Mouse (Mus musculus): ENCODE results near the gene Ccnl1. TPM values are rescaled to one million over a fixed set of nuclear protein-coding genes. Genes with fewer than 3 reads are reported as not detected.

Gene Ccnl1
- polyA plus RNA-seq (2016; fragmentation: Nextera tagmentation; extraction: Ambion mirVana), result 78.4 and 85.9 TPM in 2 replicates

DNA sequence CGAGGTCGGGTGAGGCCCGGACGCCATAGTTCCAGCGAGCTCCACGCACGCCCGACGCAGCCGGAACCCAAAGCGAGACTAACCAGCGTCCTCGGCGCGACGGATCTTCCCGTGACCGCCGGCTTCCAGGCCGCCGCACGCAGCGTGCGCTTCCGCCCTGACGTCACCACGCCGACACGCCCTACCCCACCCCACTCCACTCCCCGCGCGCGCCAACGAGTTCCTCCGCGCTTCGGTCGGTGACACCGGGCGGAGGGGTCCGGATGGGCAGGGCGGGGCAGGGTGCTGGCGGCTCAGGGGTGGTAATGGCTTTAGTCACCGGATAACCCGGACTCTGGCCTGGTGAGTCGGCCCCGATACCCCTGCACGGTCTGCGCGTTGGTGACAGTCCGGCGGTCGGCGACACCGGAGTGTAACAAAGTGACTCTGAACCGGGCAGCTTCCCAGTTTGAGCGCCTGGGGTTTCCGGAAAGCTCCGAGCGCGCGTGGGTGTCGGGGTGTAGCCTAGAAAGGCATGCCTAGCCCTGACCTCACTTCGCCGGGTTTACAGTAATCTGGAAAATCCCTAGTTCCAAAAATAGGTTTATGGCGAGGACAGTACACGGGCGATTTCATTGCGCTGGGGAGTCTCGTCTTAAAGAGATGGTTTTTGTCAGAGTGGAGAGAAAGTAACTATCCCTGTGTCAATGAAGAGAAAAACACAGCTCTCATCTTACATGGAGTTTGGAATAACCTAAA, at the start of gene Ccnl1:
Gene Ccnl1, minus strand, starts transcription at position 148 of the 738 bp plus-strand sequence.
- DNase-seq (ENCODE audit: low spot score), result peak; percentile 97
- Histone ChIP-seq H3K27ac (peak within 1 kb of the TSS; percentile 100), H3K9me3 (no peaks in the 10 kb centered on the region), H3K4me3 (peak within 1 kb of the TSS; percentile 99), H3K27me3 (ENCODE audit: insufficient read depth, poor library complexity, severe bottlenecking) (no peaks in the 10 kb centered on the region), H3K36me3 (peaks cover 32% of the 10 kb centered on the region), H3K4me1 (peaks cover 27% of the 10 kb centered on the region)
- under 1% methylated on average over 70 of the region's 70 CpGs for WGBS

DNA sequence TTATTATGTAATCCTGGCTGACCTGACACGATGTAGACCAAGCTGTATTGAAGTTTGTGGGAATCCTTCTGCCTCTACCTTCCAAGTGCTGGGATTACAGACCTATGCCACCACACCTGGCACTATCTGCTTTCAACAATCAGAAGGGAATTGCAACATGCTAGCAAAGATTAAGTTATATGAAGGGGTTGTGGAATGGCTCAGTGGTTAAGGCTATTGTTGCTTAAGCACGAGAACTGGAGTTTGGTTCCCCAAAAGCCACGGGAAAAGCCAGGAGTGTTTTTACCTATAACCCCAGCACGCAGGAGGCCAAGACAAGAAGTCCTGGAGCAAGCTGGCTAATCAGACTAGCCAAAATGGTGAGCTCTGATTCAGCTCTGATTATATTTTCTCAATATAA, 46.9 kb upstream of the Ccnl1 start:
- no peak for DNase-seq (ENCODE audit: low spot score)
- H3K36me3 ChIP-seq, result no peaks in the 10 kb centered on the region
- WGBS, result 82% methylated on average over 4 of the region's 4 CpGs

DNA sequence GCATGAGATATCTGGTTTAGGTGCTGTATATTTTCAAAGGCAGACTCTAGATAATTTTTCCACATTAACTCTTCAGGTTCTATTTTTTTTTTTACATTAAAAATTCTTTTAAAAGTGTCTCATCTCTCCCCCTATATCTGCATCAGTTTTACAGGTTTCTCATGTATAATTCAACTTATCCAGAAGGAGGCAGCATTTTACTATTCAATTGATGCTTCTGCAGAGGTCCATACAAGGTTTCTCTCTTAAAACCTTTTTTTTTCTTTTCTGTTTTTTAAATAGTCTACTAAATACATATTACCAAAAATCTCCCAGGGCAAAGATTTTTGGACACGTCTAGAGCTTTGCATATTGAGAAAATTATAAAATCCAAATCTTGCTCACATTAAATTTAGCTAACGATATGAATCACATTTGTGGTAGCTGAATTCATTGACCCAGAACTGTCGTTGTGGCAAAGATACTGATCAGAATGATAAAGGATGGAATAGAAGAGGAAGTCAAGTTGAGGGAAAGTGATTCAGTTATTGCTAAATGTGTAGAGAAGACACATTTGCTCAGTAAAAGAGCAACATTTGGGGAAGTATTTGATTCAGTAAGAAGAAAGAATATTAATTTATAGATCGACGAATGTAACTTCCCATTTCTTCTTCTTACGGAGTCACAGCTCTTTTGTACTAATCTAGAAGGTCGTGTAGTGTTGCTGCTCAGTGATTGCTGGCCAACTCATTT, 46.3 kb upstream of the Ccnl1 start:
- H3K27ac ChIP-seq, result no peak overlapping the region
- no peak overlapping the region for H3K4me3 ChIP-seq
- DNase-seq (ENCODE audit: low spot score), result no peak
- no peaks in the 10 kb centered on the region for H3K4me1 ChIP-seq
- no peaks in the 10 kb centered on the region for H3K27me3 ChIP-seq (ENCODE audit: insufficient read depth, poor library complexity, severe bottlenecking)
- H3K36me3 ChIP-seq, result no peaks in the 10 kb centered on the region
- 65% methylated on average over 7 of the region's 7 CpGs for WGBS
- no peaks in the 10 kb centered on the region for H3K9me3 ChIP-seq

More for the DNA sequence above, 46.9 kb upstream of the Ccnl1 start:
- Histone ChIP-seq H3K27ac (no peak overlapping the region), H3K4me1 (no peaks in the 10 kb centered on the region), H3K27me3 (ENCODE audit: insufficient read depth, poor library complexity, severe bottlenecking) (no peaks in the 10 kb centered on the region), H3K4me3 (no peak overlapping the region), H3K9me3 (no peaks in the 10 kb centered on the region)

DNA sequence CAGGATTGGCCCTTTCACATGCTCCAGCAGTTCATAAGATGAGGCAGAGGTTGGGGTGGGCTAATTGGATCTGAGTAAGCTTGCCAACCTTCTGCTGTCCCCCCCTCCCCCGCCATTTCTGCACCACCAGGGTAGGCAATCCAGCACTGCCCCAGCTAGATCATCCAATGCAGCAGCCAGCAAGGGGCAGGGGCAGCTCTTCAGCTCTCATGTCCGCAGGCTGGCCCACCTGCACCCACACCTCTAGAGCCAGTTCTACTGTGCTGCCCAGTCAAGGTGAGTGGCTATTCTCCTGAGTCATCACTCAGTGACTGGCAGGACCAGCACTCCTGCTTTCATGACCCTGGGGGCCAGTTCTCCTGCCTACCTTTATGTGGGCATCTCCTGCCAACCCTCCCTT, 42.4 kb upstream of the Ccnl1 start:
- Histone ChIP-seq H3K27ac (no peak overlapping the region), H3K4me1 (no peaks in the 10 kb centered on the region), H3K27me3 (ENCODE audit: insufficient read depth, poor library complexity, severe bottlenecking) (no peaks in the 10 kb centered on the region), H3K9me3 (no peaks in the 10 kb centered on the region), H3K36me3 (no peaks in the 10 kb centered on the region), H3K4me3 (no peak overlapping the region)
- DNase-seq (ENCODE audit: low spot score), result no peak
- 69% methylated on average over 2 of the region's 2 CpGs for WGBS

DNA sequence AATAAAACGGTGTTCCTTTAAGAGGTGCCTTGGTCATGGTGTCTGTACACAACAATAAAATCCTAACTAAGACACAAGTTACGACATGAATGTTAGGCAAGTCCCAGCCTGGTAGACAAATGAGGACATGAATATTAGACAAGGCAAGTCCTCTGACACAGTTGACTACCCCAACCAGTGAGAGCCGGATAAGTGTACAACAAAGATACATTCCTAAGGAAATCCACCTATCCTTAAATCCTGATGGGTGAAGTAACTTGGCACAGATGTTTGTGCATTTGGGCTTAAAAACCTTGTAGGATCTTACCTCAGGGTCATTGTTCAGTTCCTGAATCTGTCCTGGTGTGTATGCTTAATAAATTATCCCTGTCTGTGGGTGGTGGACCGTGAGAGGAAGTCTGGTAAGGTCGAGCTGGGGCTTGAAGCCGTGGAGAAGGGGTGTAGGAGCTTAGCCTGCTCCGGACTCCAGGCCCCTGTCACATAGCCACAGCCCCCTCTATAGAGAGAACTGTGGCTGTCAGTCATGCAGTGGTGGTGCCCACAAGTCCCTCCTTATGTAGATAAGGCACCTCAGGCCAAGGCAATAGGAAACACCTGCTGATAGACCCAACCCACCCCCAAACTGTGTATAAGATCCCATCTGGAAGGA, 39.4 kb upstream of the Ccnl1 start:
- Histone ChIP-seq H3K36me3 (no peaks in the 10 kb centered on the region), H3K4me3 (no peak overlapping the region), H3K4me1 (peaks cover 3% of the 10 kb centered on the region; the same call in 1 of the 2 replicates), H3K27ac (no peak overlapping the region), H3K27me3 (ENCODE audit: insufficient read depth, poor library complexity, severe bottlenecking) (no peaks in the 10 kb centered on the region), H3K9me3 (no peaks in the 10 kb centered on the region)
- DNase-seq (ENCODE audit: low spot score), result no peak
- 73% methylated on average over 7 of the region's 7 CpGs for WGBS

DNA sequence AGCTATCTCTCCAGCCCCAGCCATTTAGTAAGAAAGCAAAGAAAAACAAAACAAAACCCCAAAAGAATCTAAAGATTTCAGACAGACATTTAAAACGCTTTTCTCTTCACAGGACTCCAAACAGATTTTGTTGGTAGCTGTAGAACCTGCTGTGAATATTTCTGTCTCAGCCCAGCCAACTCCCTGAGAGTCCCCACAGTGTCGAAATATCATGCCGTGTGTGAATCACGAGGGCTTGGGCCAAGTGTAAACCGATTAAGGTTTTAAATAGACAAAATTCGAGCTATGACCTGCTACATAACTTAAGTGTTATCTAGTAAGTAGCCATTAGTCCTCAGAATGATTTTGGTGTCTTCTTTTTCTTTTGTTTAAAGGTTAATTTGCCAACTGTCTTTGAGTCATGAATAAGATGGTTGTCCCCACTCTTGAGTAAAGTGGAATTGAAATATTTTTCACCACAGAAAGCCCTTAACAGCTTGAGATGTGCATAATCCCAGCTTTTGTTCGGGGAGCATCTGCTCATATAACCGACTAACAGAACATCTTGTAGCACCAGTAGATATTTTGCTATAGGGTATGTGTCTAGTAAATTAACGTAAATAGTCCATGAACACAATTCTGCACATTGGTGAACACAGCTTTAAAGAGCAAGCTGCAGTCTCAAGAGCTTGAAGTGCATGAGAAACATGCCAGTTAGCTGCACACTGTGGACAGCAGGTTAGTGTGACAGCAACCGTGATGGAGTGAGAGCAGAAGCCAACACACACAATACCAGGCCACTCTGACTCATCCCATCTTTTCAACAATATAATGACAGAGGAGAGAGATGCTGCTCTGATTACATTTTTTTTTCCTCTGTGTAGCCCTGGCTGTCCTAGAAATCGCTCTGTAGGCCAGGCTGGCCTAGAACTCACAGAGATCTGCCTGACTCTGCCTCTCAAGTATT, 34.6 kb upstream of the Ccnl1 start:
- H3K4me3 ChIP-seq, result no peak overlapping the region
- DNase-seq (ENCODE audit: low spot score), result no peak
- WGBS, result 71% methylated on average over 11 of the region's 11 CpGs
- H3K4me1 ChIP-seq, result peaks cover 3% of the 10 kb centered on the region; the same call in 1 of the 2 replicates
- no peaks in the 10 kb centered on the region for H3K36me3 ChIP-seq
- H3K27ac ChIP-seq, result no peak overlapping the region
- no peaks in the 10 kb centered on the region for H3K9me3 ChIP-seq
- no peaks in the 10 kb centered on the region for H3K27me3 ChIP-seq (ENCODE audit: insufficient read depth, poor library complexity, severe bottlenecking)

DNA sequence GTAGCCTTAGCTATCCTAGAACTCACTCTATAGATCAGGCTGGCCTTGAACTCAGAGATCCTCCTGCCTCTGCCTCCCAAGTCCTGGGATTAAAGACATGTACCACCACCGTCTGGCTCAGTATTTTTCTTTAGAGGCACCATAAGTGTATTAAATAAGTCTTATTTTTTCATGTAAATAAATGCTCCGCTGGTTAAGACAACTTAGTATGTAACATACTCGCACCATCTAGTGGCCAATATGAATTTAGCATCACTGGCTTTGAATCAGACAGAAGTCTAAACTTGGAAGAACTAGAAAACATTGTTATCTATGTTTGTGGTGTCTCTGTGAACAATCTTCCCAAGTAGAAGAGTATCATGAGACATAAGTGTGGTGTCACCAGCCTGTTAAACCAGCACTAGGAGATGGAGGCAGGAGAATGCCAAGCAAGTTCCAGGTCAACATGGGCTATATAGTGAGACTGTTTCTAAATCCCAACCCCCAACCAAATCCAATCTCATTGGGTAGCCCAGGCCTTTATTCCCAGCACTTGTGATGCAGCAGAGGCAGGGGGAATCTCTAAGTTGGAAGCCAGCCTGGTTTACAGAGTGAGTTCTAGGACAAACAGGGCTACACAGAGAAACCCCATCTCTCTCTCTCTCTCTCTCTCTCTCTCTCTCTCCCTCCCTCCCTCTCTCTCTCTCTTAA, 33.1 kb upstream of the Ccnl1 start:
- WGBS, result 20% methylated on average over 3 of the region's 3 CpGs
- DNase-seq (ENCODE audit: low spot score), result no peak
- H3K9me3 ChIP-seq, result no peaks in the 10 kb centered on the region

DNA sequence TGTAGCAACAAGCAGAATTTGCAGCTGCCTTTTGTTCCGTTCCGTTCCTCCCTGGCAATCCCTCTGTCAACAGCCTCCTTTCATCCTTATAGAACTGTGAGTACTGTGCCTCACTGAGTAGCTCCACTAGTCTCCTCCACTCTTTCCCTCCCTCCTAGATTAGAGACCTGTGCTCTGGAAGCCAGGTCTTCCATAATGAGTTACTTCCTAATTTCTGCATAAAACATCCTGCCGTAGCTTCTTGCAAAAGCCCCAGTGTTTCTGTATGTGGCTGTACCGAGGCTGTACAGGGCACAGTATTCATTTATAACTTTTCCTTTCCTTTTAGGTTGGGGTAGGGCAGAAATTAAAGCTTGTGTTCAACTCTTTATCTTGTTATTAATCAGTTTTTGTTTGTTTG, 32.5 kb upstream of the Ccnl1 start:
- no peaks in the 10 kb centered on the region for H3K9me3 ChIP-seq
- WGBS, result 76% methylated on average over 4 of the region's 4 CpGs

More for the DNA sequence above, 33.1 kb upstream of the Ccnl1 start:
- no peak overlapping the region for H3K27ac ChIP-seq
- no peaks in the 10 kb centered on the region for H3K36me3 ChIP-seq
- H3K4me3 ChIP-seq, result no peak overlapping the region
- H3K4me1 ChIP-seq, result peaks cover 3% of the 10 kb centered on the region; the same call in 1 of the 2 replicates
- H3K27me3 ChIP-seq (ENCODE audit: insufficient read depth, poor library complexity, severe bottlenecking), result no peaks in the 10 kb centered on the region

DNA sequence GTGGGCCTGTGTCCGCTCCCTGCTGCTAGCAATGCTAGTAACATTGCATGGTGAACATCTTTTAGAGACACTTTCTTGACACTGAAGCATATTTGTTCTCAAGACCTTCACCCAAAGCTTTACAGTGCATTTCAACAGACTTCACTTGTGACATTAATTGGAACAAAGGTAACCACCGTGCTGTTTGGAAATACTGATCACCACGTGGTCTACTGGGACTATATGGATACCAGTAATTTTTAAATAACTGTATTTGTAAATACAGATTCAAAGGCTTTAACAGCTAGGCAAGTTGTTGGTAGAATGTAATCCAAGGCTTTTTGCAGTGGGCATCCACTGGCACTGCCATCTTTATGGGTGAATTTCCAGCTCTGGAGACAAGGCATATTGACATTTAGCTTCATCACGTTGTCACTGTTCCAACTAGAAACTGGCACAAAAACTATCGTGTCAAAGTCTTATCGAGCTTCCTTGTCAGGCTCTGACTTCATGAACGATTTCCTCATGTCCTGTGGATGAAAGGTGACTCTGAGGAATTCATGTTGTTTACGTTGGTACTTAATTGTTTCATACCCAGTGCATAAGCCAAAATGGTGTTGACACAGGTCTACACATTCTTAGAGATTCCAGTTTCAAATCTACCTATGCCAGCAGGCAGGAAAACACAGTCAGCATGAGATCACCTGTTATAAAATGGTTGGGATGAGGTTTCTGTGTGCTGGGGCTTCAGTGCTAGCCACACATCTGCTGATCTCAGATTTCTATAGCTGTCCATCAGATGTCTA, 30.9 kb upstream of the Ccnl1 start:
- Histone ChIP-seq H3K36me3 (no peaks in the 10 kb centered on the region), H3K27me3 (ENCODE audit: insufficient read depth, poor library complexity, severe bottlenecking) (no peaks in the 10 kb centered on the region), H3K4me1 (no peaks in the 10 kb centered on the region), H3K27ac (no peak overlapping the region), H3K4me3 (no peak overlapping the region), H3K9me3 (no peaks in the 10 kb centered on the region)
- no peak for DNase-seq (ENCODE audit: low spot score)
- 71% methylated on average over 8 of the region's 8 CpGs for WGBS

More for the DNA sequence above, 32.5 kb upstream of the Ccnl1 start:
- no peak overlapping the region for H3K27ac ChIP-seq
- no peak for DNase-seq (ENCODE audit: low spot score)
- no peaks in the 10 kb centered on the region for H3K36me3 ChIP-seq
- no peaks in the 10 kb centered on the region for H3K27me3 ChIP-seq (ENCODE audit: insufficient read depth, poor library complexity, severe bottlenecking)
- H3K4me3 ChIP-seq, result no peak overlapping the region
- H3K4me1 ChIP-seq, result peaks cover 3% of the 10 kb centered on the region; the same call in 1 of the 2 replicates

DNA sequence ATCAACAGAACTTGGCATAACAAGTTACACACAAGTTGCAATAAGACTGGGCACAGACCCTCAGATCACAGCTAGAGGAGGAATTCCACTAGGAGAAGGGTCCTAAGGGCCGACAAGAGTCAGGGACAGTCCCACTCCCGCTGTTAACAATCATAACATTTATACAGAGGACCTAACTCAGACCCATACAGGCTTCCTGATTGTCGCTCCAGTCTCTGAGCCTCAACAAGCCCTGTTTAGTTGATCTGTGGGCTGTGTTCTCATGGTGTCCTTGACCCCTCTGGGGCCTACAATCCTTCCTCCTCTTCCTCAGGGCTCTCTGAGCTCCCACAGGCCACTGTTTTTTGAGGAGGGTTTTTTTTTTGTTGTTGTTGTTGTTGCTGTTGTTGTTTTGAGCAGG, 18.2 kb upstream of the Ccnl1 start:
- WGBS, result 39% methylated on average over 3 of the region's 3 CpGs

DNA sequence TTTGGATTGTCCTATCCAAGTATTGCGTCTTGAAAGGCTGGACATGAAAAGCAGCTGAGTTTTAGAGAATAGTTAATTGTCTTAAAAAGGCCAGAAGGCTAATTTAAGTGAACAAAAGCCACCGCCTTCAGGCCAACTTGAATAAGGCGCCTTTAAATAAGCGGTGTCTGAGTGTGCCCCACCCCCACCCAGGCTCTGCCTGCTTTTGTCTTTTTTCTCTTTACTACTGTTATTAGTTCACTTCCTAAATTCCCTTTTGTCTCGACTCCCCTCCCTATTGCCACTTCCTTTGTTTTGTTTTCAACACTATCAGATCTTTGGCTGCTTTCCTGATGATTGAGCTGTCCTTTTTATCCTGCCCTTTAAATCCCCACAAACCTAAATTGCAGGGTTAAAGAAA, 17.3 kb upstream of the Ccnl1 start:
- Histone ChIP-seq H3K27ac (peak overlapping the region; percentile 97), H3K9me3 (no peaks in the 10 kb centered on the region), H3K36me3 (no peaks in the 10 kb centered on the region), H3K4me1 (peaks cover 22% of the 10 kb centered on the region), H3K27me3 (ENCODE audit: insufficient read depth, poor library complexity, severe bottlenecking) (no peaks in the 10 kb centered on the region), H3K4me3 (peak overlapping the region; percentile 71)
- DNase-seq (ENCODE audit: low spot score), result no peak
- 6% methylated on average over 5 of the region's 5 CpGs for WGBS

More for the DNA sequence above, 18.2 kb upstream of the Ccnl1 start:
- Histone ChIP-seq H3K36me3 (no peaks in the 10 kb centered on the region), H3K27ac (peak overlapping the region; percentile 97), H3K4me1 (peaks cover 22% of the 10 kb centered on the region), H3K27me3 (ENCODE audit: insufficient read depth, poor library complexity, severe bottlenecking) (no peaks in the 10 kb centered on the region), H3K9me3 (no peaks in the 10 kb centered on the region), H3K4me3 (no peak overlapping the region)
- DNase-seq (ENCODE audit: low spot score), result no peak

Data from heart, embryonic 10.5 days (tissue).